Mouse (Mus musculus) kidney, adult 2 months (tissue): Measurements from ENCODE around the gene Sytl1. TPM values are rescaled to one million over a fixed set of nuclear protein-coding genes. Genes with fewer than 3 reads are reported as not detected.

Experiments
- DNase-seq: peaks from one replicate; pipeline ENCODE4 v3.0.0; 2021
- H3K27ac ChIP-seq: fragments of 200-500 bp; 2 replicates; pipeline ENCODE4 v1.5.1; 2012; ENCODE audit warnings: low read depth, low read length, control low read depth, inconsistent platforms; ENCODE audit not compliant: insufficient read depth
- H3K27me3 ChIP-seq: fragments of 200-500 bp; replicated peaks from 2 replicates; pipeline ENCODE4 v1.6.1; 2012; ENCODE audit warnings: mild to moderate bottlenecking, moderate library complexity, low read length, inconsistent platforms; ENCODE audit not compliant: control insufficient read depth, insufficient read depth
- H3K36me3 ChIP-seq: fragments of 200-500 bp; 2 replicates; pipeline ENCODE4 v1.6.1; 2012; ENCODE audit warnings: mild to moderate bottlenecking, moderate library complexity, low read length, inconsistent platforms; ENCODE audit not compliant: control insufficient read depth, insufficient read depth
- H3K4me1 ChIP-seq: fragments of 200-500 bp; 2 replicates; pipeline ENCODE4 v1.6.1; 2011; ENCODE audit warnings: low read length; ENCODE audit not compliant: control insufficient read depth, insufficient read depth
- H3K4me3 ChIP-seq: fragments of 200-500 bp; 2 replicates; pipeline ENCODE4 v1.5.1; 2011; ENCODE audit warnings: mild to moderate bottlenecking, low read depth, low read length, control low read depth; ENCODE audit not compliant: insufficient read depth
- CTCF ChIP-seq: fragments of 200-500 bp; conservative IDR thresholded peaks from 2 replicates; pipeline ENCODE4 v1.5.1; 2011; ENCODE audit warnings: low read depth, mild to moderate bottlenecking, control low read depth, low read length, moderate library complexity, mixed read lengths; ENCODE audit not compliant: insufficient read depth, insufficient read length
- POLR2A ChIP-seq: fragments of 200-500 bp; IDR thresholded peaks from one replicate; pipeline ENCODE4 v1.6.1; 2011; ENCODE audit warnings: low read depth, low read length, control low read depth
- WGBS: fragments of 180-500 bp; shearing (Covaris S2); methylation state at CpG from one replicate; pipeline ENCODE4 v1.1.7; 2018; 5-methylcytosine and 5-hydroxymethylcytosine counted together
- polyA plus RNA-seq: library from polyadenylated mRNA; depleted of rRNA; stranded (reverse); fragments of >200 nt; gene quantifications from 2 replicates; pipeline ENCODE4 v1.2.3, GENCODE M21; 2012

The Sytl1 gene
- polyA plus RNA-seq, 1 experiment, result 5.9 TPM

DNA sequence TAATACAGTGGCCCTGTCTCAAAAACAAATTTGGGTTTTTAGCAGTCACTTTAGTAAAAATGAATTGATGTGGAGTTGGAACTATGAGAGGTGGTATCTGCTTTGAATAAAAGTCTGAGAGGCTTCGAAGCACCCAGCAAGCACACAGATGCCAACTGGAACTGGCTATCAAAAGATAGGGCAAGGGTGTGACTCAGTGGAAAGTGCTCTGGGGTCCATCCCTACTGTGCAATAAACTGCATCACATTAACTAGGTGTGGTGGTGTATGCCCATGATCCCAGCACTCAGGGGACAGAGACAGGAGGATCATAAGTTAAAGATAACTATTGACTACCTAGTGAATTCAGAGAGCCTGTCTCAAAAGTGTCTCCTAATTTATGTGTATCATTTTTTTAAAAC, 28.3 kb upstream of the Sytl1 start:
- Histone ChIP-seq H3K36me3 (peaks cover 2% of the 10 kb centered on the region), H3K4me1 (no peaks in the 10 kb centered on the region), H3K27ac (no peak overlapping the region), H3K4me3 (no peak overlapping the region), H3K27me3 (no peaks in the 10 kb centered on the region)
- WGBS, result 100% methylated on average over 1 of the region's 1 CpGs
- TF ChIP-seq POLR2A (no peak), CTCF (no peak)
- no peak for DNase-seq

DNA sequence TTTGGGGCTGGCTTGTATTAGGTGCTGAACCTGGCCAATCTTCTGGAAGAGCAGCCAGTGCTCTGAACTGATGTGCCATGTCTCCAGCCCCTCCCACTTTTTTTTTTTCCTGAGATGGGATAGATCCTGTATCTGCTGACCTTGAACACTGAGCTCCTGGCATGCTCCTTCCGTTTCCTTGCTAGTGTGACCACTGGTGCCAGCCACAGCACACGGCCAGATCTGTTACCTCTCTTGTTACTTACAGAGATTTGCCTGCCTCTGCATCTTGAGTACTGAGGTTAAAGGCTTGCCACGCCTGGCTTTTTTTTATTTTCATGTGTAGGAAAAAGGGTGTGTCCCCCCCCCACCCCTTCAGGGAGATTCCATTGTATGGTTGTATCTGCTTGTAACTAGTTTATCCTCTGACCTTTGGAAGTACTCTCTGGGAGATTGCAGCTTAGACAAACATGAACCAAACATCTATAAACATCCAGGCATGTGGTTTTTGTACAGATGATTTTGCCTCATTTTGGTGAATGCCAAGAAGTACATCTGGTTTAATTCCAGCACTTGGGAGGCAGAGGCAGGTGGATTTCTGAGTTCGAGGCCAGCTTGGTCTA, 23.7 kb upstream of the Sytl1 start:
- no peak for TF ChIP-seq POLR2A
- no peak for TF ChIP-seq CTCF
- DNase-seq, result no peak
- Histone ChIP-seq H3K36me3 (no peaks in the 10 kb centered on the region; the same call in 1 of the 2 replicates), H3K4me1 (no peaks in the 10 kb centered on the region), H3K4me3 (no peak overlapping the region), H3K27ac (no peak overlapping the region), H3K27me3 (no peaks in the 10 kb centered on the region)
- WGBS, result 68% methylated on average over 4 of the region's 4 CpGs

DNA sequence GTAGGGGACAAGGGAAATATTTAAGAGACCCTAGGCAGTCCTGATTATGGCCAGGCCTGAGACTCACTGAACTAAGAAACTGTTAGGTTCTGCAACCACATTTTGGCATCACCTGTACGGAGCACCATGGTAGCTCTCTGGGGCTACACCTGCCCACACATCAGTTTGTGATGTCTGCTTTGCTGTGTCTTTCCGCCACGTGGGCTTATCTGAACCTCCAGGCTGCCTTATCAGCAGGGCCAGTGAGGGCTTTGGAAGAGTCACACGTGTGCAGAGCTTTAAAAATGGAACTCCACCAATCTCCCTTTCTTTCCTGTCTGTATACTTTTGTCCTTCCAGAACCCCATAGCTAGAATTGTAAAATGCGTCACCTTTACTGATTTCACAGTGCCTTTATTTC, 23.0 kb upstream of the Sytl1 start:
- Histone ChIP-seq H3K4me3 (no peak overlapping the region), H3K4me1 (no peaks in the 10 kb centered on the region), H3K36me3 (no peaks in the 10 kb centered on the region; the same call in 1 of the 2 replicates), H3K27me3 (no peaks in the 10 kb centered on the region), H3K27ac (no peak overlapping the region)
- TF ChIP-seq POLR2A (no peak), CTCF (no peak)
- DNase-seq, result no peak
- WGBS, result 88% methylated on average over 5 of the region's 5 CpGs

DNA sequence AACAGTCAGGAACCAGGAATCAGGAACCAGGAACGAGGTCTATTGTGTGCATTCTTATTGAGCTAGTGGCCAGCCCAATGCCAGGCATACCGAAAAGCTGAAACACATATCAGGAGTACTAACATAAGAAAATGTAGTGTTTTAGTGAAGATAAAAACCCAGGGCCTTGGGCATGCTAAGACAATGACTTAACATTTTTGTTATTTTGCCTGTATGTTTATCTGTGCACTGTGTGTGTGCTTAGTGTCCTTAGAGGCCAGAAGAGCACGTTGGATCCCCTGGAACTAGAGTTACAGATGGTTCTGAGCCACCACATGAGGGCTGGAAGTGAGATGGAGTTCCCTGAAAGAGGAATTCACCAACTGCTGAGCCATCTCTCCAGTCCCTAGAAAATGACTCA, 22.4 kb upstream of the Sytl1 start:
- H3K4me3 ChIP-seq, result no peak overlapping the region
- no peak overlapping the region for H3K27ac ChIP-seq
- TF ChIP-seq CTCF (no peak), POLR2A (no peak)
- DNase-seq, result no peak
- no peaks in the 10 kb centered on the region for H3K4me1 ChIP-seq
- no peaks in the 10 kb centered on the region; the same call in 1 of the 2 replicates for H3K36me3 ChIP-seq
- WGBS, result 83% methylated on average over 3 of the region's 3 CpGs
- H3K27me3 ChIP-seq, result no peaks in the 10 kb centered on the region

DNA sequence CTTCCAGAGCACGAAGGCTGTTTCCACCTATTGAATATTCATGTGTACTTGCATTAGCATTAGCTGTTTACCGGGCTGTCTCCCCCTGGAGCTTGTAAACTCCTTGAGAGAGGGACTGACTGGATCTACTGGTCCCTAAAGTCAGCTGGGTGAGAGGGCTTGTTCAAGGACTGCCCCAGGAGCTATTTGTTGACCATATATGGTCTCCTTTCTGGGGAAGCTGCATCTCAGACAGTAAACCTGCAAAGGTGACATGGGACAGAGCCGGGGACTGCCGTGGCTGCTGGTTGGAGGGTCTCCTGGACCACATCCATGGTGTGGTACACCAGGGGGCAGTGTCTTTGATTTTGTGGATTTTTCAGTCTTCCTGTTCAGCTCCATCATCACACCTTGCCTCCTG, 19.7 kb upstream of the Sytl1 start:
- 30% methylated on average over 4 of the region's 4 CpGs for WGBS
- peak overlapping the region; percentile 15; the same call in 1 of the 2 replicates for H3K27ac ChIP-seq

DNA sequence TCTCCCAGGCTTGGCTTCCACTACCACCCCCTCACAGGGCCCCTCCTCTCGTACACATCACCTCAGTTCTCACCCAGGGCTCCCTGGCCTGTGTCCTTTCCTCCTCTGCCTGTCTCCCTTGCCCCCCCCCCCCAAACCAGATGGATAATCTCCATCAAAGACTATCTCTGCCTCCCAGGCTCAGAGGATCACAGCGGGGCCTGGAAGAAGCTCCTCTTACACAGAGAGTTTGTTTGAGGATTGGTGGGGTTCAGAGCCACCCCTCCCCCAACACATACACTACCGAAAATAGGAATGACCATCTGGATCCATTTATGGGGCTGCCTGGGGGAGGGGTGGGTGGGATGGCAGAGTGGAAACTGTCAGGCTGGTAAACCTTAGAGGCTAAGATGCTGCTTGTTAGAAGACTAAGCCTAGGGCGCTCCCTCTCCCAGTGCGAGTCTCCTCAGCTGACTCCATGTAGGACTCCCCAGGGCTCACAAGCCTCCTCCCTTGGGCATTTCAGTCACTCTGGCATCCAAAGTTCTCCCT, 19.1 kb upstream of the Sytl1 start:
- Histone ChIP-seq H3K36me3 (no peaks in the 10 kb centered on the region), H3K4me3 (no peak overlapping the region), H3K4me1 (peaks cover 5% of the 10 kb centered on the region), H3K27ac (peak overlapping the region; percentile 15; the same call in 1 of the 2 replicates), H3K27me3 (no peaks in the 10 kb centered on the region)
- TF ChIP-seq POLR2A (no peak), CTCF (no peak)
- 34% methylated on average over 5 of the region's 5 CpGs for WGBS
- DNase-seq, result no peak

More for the DNA sequence above, 19.7 kb upstream of the Sytl1 start:
- Histone ChIP-seq H3K4me1 (peaks cover 5% of the 10 kb centered on the region), H3K4me3 (no peak overlapping the region), H3K27me3 (no peaks in the 10 kb centered on the region), H3K36me3 (no peaks in the 10 kb centered on the region)
- TF ChIP-seq CTCF, result no peak
- no peak for TF ChIP-seq POLR2A
- DNase-seq, result no peak

DNA sequence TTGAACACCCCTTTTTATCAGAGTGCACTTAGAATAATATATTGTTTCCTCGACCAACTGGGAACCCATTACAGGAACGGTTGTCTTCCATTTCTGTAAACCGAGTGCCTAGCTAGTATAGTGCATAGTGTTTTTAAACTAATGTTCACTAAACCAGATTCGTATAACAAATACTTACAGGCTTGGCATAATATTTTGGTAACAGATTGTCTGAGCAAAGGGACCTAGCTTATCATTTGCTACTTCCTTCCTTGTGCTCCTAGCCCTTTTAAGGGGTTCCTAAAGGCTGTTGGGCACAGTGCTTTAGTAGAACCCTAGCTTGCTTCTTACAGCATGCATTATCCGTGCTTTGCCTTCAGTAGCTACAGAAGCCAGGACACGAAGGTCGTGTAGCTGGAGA, 18.6 kb upstream of the Sytl1 start:
- no peak overlapping the region for H3K27ac ChIP-seq
- H3K4me3 ChIP-seq, result no peak overlapping the region
- no peak for DNase-seq
- no peaks in the 10 kb centered on the region for H3K36me3 ChIP-seq
- WGBS, result 48% methylated on average over 7 of the region's 7 CpGs
- H3K27me3 ChIP-seq, result no peaks in the 10 kb centered on the region
- H3K4me1 ChIP-seq, result peaks cover 9% of the 10 kb centered on the region
- TF ChIP-seq POLR2A (no peak), CTCF (no peak)
